Mouse (Mus musculus): Measurements from ENCODE around the gene Fbxl5. TPM values are rescaled to one million over a fixed set of nuclear protein-coding genes. Genes with fewer than 3 reads are reported as not detected.

The Fbxl5 gene
- total and polyA plus RNA-seq, 3 experiments = 20.9 to 45.3 (median 28.1) TPM

DNA sequence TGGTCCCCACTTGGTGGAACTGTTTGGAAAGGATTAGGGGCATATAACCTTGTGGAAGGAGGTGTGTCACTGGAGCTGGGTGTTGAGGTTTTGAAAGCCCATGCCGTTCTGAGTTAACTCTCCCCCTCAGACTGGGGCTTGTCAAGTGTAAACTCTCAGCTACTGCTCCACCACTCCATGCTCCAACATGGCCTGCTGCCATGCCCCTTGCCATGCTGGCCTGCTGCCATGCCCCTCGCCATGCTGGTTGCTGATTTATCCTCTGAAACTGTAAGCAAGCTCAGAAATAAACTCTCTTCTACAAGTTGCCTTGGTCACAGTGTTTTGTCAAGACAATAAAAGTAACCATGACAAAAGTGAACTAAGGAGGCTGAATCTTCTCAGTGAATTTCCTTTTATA lies 16.0 kb downstream of the Fbxl5 start:
- H3K4me1 ChIP-seq (ENCODE audit: control insufficient read depth in 1 of 2, insufficient read depth in 2 of 2) = no peaks in the 10 kb centered on the region
- no peak overlapping the region for H3K4me2 ChIP-seq (ENCODE audit: insufficient read depth, low read depth, poor library complexity, severe bottlenecking)
- TF ChIP-seq POLR2A (IDR thresholded peaks at IDR 0.05; ENCODE audit: low read depth, low read length) (no peak), MAFK (IDR thresholded peaks at IDR 0.05; ENCODE audit: insufficient replicate concordance, low read length) (no peak), ETS1 (conservative IDR thresholded peaks at IDR 0.05; ENCODE audit: low read depth, low read length) (no peak), ZNF384 (IDR thresholded peaks at IDR 0.05; ENCODE audit: low read depth, low read length) (no peak), RAD21 (IDR thresholded peaks at IDR 0.05; ENCODE audit: low read depth, low read length) (no peak), RCOR1 (conservative IDR thresholded peaks at IDR 0.05; ENCODE audit: low read depth, low read length) (no peak), KAT2A (IDR thresholded peaks at IDR 0.05; ENCODE audit: insufficient replicate concordance, low read length) (no peak), JUND (conservative IDR thresholded peaks at IDR 0.05; ENCODE audit: low read depth, low read length) (no peak)
- no peak overlapping the region for H3K4me3 ChIP-seq (replicated peaks in 1 of 3; ENCODE audit: low read depth in 2 of 3, low read length in 2 of 3, poor library complexity in 1 of 3)
- H3K36me3 ChIP-seq (replicated peaks in 1 of 2; ENCODE audit: control insufficient read depth in 1 of 2, insufficient read depth in 1 of 2, low read length in 1 of 2) = no peaks in the 10 kb centered on the region
- no peak overlapping the region for H3K27ac ChIP-seq (ENCODE audit: insufficient read depth, low read depth)
- no peak for DNase-seq (ENCODE audit: extremely low read depth)
- in situ Hi-C loops (cut with MboI; ENCODE audit: low pct_ligation_motif_present, low pct_unique_long_range_greater_than_20kb, low sequenced_read_pairs) = no loop called here
- no peaks in the 10 kb centered on the region for H3K27me3 ChIP-seq (replicated peaks)
- H3K9ac ChIP-seq (ENCODE audit: insufficient read depth, low read depth) = no peak overlapping the region
- no peaks in the 10 kb centered on the region for H3K79me2 ChIP-seq (replicated peaks; ENCODE audit: control insufficient read depth, extremely low read depth, insufficient read depth, poor library complexity, severe bottlenecking)
- H3K9me3 ChIP-seq (replicated peaks; ENCODE audit: low read length) = peaks cover 3% of the 10 kb centered on the region
- dilution Hi-C loops (cut with MboI; ENCODE audit: extremely low pct_ligation_motif_present, extremely low pct_unique_long_range_greater_than_20kb, low sequenced_read_pairs) = no loop called here

DNA sequence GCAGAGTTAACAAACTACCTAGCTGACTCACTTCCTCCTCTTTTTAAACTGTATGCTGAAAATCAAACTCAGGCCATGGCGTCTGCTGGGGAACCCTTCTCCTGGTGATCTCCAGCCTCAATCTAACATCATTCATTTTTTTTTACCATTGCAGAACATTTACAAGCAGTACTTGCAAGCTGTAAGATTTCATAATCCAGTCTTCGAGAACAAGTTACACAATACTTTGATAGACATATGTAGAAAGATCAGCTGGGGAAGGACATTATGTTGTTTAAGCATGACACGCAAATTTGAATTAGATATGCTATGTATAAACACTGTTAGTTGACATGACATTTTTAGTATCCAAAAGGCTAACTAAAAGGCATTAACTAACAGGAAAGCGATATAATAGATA lies 19.6 kb downstream of the Fbxl5 start:
- no peak overlapping the region for H3K9ac ChIP-seq (ENCODE audit: insufficient read depth, low read depth)
- no peaks in the 10 kb centered on the region for H3K79me2 ChIP-seq (replicated peaks; ENCODE audit: control insufficient read depth, extremely low read depth, insufficient read depth, poor library complexity, severe bottlenecking)
- no peaks in the 10 kb centered on the region for H3K4me1 ChIP-seq (ENCODE audit: control insufficient read depth in 1 of 2, insufficient read depth in 2 of 2)
- H3K9me3 ChIP-seq (replicated peaks; ENCODE audit: low read length) = peaks cover 3% of the 10 kb centered on the region
- dilution Hi-C loops (cut with MboI; ENCODE audit: extremely low pct_ligation_motif_present, extremely low pct_unique_long_range_greater_than_20kb, low sequenced_read_pairs) (no loop called here), in situ Hi-C loops (cut with MboI; ENCODE audit: low pct_ligation_motif_present, low pct_unique_long_range_greater_than_20kb, low sequenced_read_pairs) (no loop called here)
- no peak for TF ChIP-seq ZNF384 (IDR thresholded peaks at IDR 0.05; ENCODE audit: low read depth, low read length)
- TF ChIP-seq MAX (IDR thresholded peaks at IDR 0.05; ENCODE audit: low read length) = no peak
- no peak for TF ChIP-seq CTCF (conservative IDR thresholded peaks at IDR 0.05 in 1 of 2, IDR thresholded peaks at IDR 0.05 in 1 of 2; ENCODE audit: low read depth in 2 of 2, low read length in 2 of 2)
- TF ChIP-seq MYC (IDR thresholded peaks at IDR 0.05; ENCODE audit: low read depth, low read length) = no peak
- no peak for TF ChIP-seq ZMIZ1 (IDR thresholded peaks at IDR 0.05; ENCODE audit: low read depth, low read length)
- TF ChIP-seq TBP (conservative IDR thresholded peaks at IDR 0.05; ENCODE audit: low read depth, low read length) = no peak
- no peak for TF ChIP-seq IRF4 (IDR thresholded peaks at IDR 0.05; ENCODE audit: low read depth, low read length)
- TF ChIP-seq NRF1 (IDR thresholded peaks at IDR 0.05; ENCODE audit: low read depth, low read length) = no peak
- TF ChIP-seq NELFE (IDR thresholded peaks at IDR 0.05; ENCODE audit: low read depth, low read length) = no peak
- TF ChIP-seq RCOR1 (conservative IDR thresholded peaks at IDR 0.05; ENCODE audit: low read depth, low read length) = no peak
- no peak for TF ChIP-seq POLR2A (IDR thresholded peaks at IDR 0.05; ENCODE audit: low read depth, low read length)
- TF ChIP-seq SIN3A (IDR thresholded peaks at IDR 0.05; ENCODE audit: low read length) = no peak
- TF ChIP-seq BHLHE40 (IDR thresholded peaks at IDR 0.05; ENCODE audit: low read depth, low read length) = no peak
- TF ChIP-seq POLR2AphosphoS2 (IDR thresholded peaks at IDR 0.05; ENCODE audit: low read depth, low read length) = no peak
- no peaks in the 10 kb centered on the region for H3K36me3 ChIP-seq (replicated peaks in 1 of 2; ENCODE audit: control insufficient read depth in 1 of 2, insufficient read depth in 1 of 2, low read length in 1 of 2)
- no peaks in the 10 kb centered on the region for H3K27me3 ChIP-seq (replicated peaks)
- H3K27ac ChIP-seq (ENCODE audit: insufficient read depth, low read depth) = no peak overlapping the region
- H3K4me3 ChIP-seq (replicated peaks in 1 of 3; ENCODE audit: low read depth in 2 of 3, low read length in 2 of 3, poor library complexity in 1 of 3) = no peak overlapping the region
- DNase-seq (ENCODE audit: extremely low read depth) = no peak
- no peak overlapping the region for H3K4me2 ChIP-seq (ENCODE audit: insufficient read depth, low read depth, poor library complexity, severe bottlenecking)

All from CH12.LX (cell line).